Mouse (Mus musculus) frontal cortex, postnatal 36 days (tissue): ENCODE measurements around the gene Pptc7.
A peak's percentile ranks its signal among the peaks of the same experiment; 100 is the strongest.

Source experiments
- DNase-seq, 2 experiments: peaks; one replicate each; pipeline ENCODE4 v3.0.0; 2022; ENCODE audit warnings: low spot score in 2 of 2

Gene Pptc7

GRCm38 (mm10) chr5:122327283-122327682 lies 43.1 kb downstream of the Pptc7 start:
- DNase-seq, result no peak

GRCm38 (mm10) chr5:122330269-122330668 lies 46.1 kb downstream of the Pptc7 start:
- no peak for DNase-seq

- DNase-seq, result no peak
Observed at GRCm38 (mm10) chr5:122334682-122335081, 50.5 kb downstream of the Pptc7 start.

- no peak for DNase-seq
Observed at GRCm38 (mm10) chr5:122336554-122337294, 52.6 kb downstream of the Pptc7 start.

- DNase-seq, result no peak
Observed at GRCm38 (mm10) chr5:122342874-122343273, 58.7 kb downstream of the Pptc7 start.

GRCm38 (mm10) chr5:122343768-122344167 lies 59.6 kb downstream of the Pptc7 start:
- DNase-seq, result no peak

GRCm38 (mm10) chr5:122344260-122344659 lies 60.1 kb downstream of the Pptc7 start:
- DNase-seq, result peak; percentile 61 to 64

GRCm38 (mm10) chr5:122345777-122346176 lies 61.6 kb downstream of the Pptc7 start:
- no peak for DNase-seq

- peak; percentile 97 to 98 for DNase-seq
Observed at GRCm38 (mm10) chr5:122353807-122354491, 69.8 kb downstream of the Pptc7 start, which contains the start of the genes Rad9b and Vps29. Rad9b (minus strand) TSS chr5:122354233. Vps29 (plus strand) TSS chr5:122354369.

- no peak for DNase-seq
Observed at GRCm38 (mm10) chr5:122354492-122355067, 70.4 kb downstream of the Pptc7 start.

- DNase-seq, result peak in 1 of 2 experiments; percentile 13
Observed at GRCm38 (mm10) chr5:122371591-122372191, 87.5 kb downstream of the Pptc7 start, which contains the start of gene Gpn3. Gpn3 (plus strand) TSS chr5:122371876.

GRCm38 (mm10) chr5:122372192-122372769 lies 88.1 kb downstream of the Pptc7 start, which contains the start of gene Fam216a:
Fam216a (minus strand) TSS chr5:122372364.
- DNase-seq, result peak; percentile 100

- no peak for DNase-seq
Observed at GRCm38 (mm10) chr5:122372878-122373277, 88.7 kb downstream of the Pptc7 start.
